Mouse (Mus musculus): ENCODE measurements at regions not wholly inside any gene's neighbourhood (a gene's known extent, or its start where the extent isn't known, plus 50 kb on each side); places are given as distances from the start of the nearest gene placed in this dataset.

DNA sequence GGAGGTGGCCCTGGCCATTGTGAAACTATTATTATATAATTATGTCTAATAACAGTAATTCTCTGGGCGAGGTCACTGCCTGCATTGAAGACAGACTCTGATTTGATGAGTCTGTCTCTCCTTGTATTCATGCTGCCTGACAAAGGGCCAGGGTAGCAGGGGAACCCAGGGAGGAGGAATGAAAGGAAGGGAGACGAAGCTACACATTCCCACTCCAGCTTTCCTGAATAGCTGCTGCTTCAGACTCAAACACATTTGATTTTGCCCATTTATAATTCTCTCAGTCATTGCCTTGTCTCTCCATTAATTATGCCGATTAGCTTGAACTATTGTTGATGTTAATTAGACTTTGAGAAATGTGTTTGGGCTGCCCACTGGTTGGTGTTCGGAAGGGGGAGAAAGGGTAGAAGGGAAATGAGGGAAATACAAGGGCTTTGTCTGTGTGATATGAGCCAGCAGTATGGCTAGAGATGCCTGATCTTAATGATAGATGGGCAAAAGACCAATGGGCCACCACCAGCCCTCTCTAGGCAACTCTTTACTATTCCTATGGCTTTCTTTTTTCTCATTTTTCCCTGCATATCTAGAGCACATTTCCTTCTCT lies 881.8 kb downstream of the Gm9195 start:
- TF ChIP-seq POLR2A (IDR thresholded peaks at IDR 0.05; ENCODE audit: insufficient read length, low read depth) (no peak), CEBPB (IDR thresholded peaks at IDR 0.05; ENCODE audit: insufficient read depth, poor library complexity, severe bottlenecking) (no peak), MYOG (IDR thresholded peaks at IDR 0.05; ENCODE audit: control insufficient read depth in 1 of 3, insufficient read depth in 1 of 3, insufficient read length in 2 of 3, low read depth in 2 of 3) (no peak), USF1 (IDR thresholded peaks at IDR 0.05; ENCODE audit: low read depth) (no peak), POLR2AphosphoS2 (IDR thresholded peaks at IDR 0.05; ENCODE audit: insufficient read length, low read depth) (no peak), TCF12 (IDR thresholded peaks at IDR 0.05; ENCODE audit: insufficient read depth, poor library complexity, severe bottlenecking) (no peak), E2F4 (IDR thresholded peaks at IDR 0.05; ENCODE audit: insufficient read depth) (no peak), MAX (IDR thresholded peaks at IDR 0.05; ENCODE audit: low read depth) (no peak), REST (IDR thresholded peaks at IDR 0.05; ENCODE audit: insufficient read depth, insufficient read length) (no peak), SRF (IDR thresholded peaks at IDR 0.05; ENCODE audit: control insufficient read depth, insufficient read length, low read depth) (no peak), MYOD1 (IDR thresholded peaks at IDR 0.05; ENCODE audit: control insufficient read depth in 1 of 3, insufficient read length in 2 of 3, low read depth in 2 of 3) (no peak)
